Mouse (Mus musculus) stomach, postnatal 0 days (tissue): ENCODE measurements at regions not wholly inside any gene's neighbourhood (a gene's known extent, or its start where the extent isn't known, plus 50 kb on each side); places are given as distances from the start of the nearest gene placed in this dataset.

Source experiments
- ATAC-seq: fragments of 200-750 bp; cut with Nextera tagmentation; 2 replicates; pipeline ENCODE4 v1.8.0; 2017; ENCODE audit not compliant: low FRiP score, low TSS enrichment
- DNase-seq: peaks from one replicate; pipeline ENCODE4 v3.0.0-alpha.2; 2016; ENCODE audit warnings: low spot score
- H3K27ac ChIP-seq: fragments of 300-500 bp; sonication (generic); replicated peaks from 2 replicates; pipeline ENCODE4 v1.5.1; 2014; ENCODE audit warnings: mild to moderate bottlenecking, control low read depth
- H3K27me3 ChIP-seq: fragments of 300-500 bp; sonication (generic); 2 replicates; pipeline ENCODE4 v1.6.1; 2014; ENCODE audit warnings: low read length; ENCODE audit not compliant: control insufficient read depth, insufficient read depth
- H3K36me3 ChIP-seq: fragments of 300-500 bp; sonication (generic); 2 replicates; pipeline ENCODE4 v1.6.1; 2014; ENCODE audit warnings: low read length, mixed read lengths; ENCODE audit not compliant: control insufficient read depth, insufficient read depth
- H3K4me1 ChIP-seq: fragments of 300-500 bp; sonication (generic); replicated peaks from 2 replicates; pipeline ENCODE4 v1.6.1; 2014; ENCODE audit warnings: antibody characterized with exemption; ENCODE audit not compliant: control insufficient read depth, insufficient read depth
- H3K4me2 ChIP-seq: fragments of 300-500 bp; sonication (generic); replicated peaks from 2 replicates; pipeline ENCODE4 v1.6.1; 2014; ENCODE audit warnings: low read depth, mild to moderate bottlenecking, control low read depth, moderate library complexity
- H3K4me3 ChIP-seq: fragments of 300-500 bp; sonication (generic); 2 replicates; pipeline ENCODE4 v1.5.1; 2014; ENCODE audit warnings: low read depth, low read length, control low read depth
- H3K9ac ChIP-seq: fragments of 300-500 bp; sonication (generic); 2 replicates; pipeline ENCODE4 v1.6.1; 2014; ENCODE audit warnings: mild to moderate bottlenecking, low read length, control low read depth, mixed read lengths
- H3K9me3 ChIP-seq: fragments of 300-500 bp; sonication (generic); 2 replicates; pipeline ENCODE4 v1.6.1; 2016; ENCODE audit warnings: low read length; ENCODE audit not compliant: control insufficient read depth
- CTCF ChIP-seq: IDR thresholded peaks from 2 replicates; pipeline ENCODE4 v1.5.1; 2016; ENCODE audit warnings: antibody characterized with exemption, low read depth, mild to moderate bottlenecking, moderate library complexity
- EP300 ChIP-seq: optimal IDR thresholded peaks from 2 replicates; pipeline ENCODE3; 2016; ENCODE audit warnings: antibody characterized with exemption
- WGBS: fragments of 180-500 bp; shearing (Covaris S2); extraction: QIAGEN DNeasy Blood & Tissue Kit; methylation state at CpG from one replicate; pipeline ENCODE4 v1.1.7; 2014; 5-methylcytosine and 5-hydroxymethylcytosine counted together

GRCm38 (mm10) chr8:109105693-109106092, 388.1 kb upstream of the Pmfbp1 start:
- H3K4me2 ChIP-seq: peak overlapping the region; percentile 21; the same call in 1 of the 2 replicates
- TF ChIP-seq CTCF (no peak), EP300 (no peak)
- no peak overlapping the region for H3K27ac ChIP-seq
- H3K27me3 ChIP-seq: no peaks in the 10 kb centered on the region
- H3K36me3 ChIP-seq: no peaks in the 10 kb centered on the region
- no peak overlapping the region for H3K9ac ChIP-seq
- DNase-seq (no peak), ATAC-seq (no peak)
- no peaks in the 10 kb centered on the region for H3K4me1 ChIP-seq
- H3K4me3 ChIP-seq: no peak overlapping the region
- WGBS: 21% methylated on average over 6 of the region's 6 CpGs
- H3K9me3 ChIP-seq: no peaks in the 10 kb centered on the region

GRCm38 (mm10) chr8:109106971-109107370, 386.9 kb upstream of the Pmfbp1 start:
- no peaks in the 10 kb centered on the region for H3K27me3 ChIP-seq
- no peak for DNase-seq
- H3K4me3 ChIP-seq: no peak overlapping the region
- no peaks in the 10 kb centered on the region for H3K4me1 ChIP-seq
- H3K27ac ChIP-seq: no peak overlapping the region
- WGBS: 61% methylated on average over 9 of the region's 9 CpGs
- no peak overlapping the region for H3K9ac ChIP-seq
- no peak overlapping the region for H3K4me2 ChIP-seq
- TF ChIP-seq EP300: no peak
- H3K36me3 ChIP-seq: no peaks in the 10 kb centered on the region
- ATAC-seq: no peak
- H3K9me3 ChIP-seq: no peaks in the 10 kb centered on the region

GRCm38 (mm10) chr8:109107762-109108161, 386.1 kb upstream of the Pmfbp1 start:
- no peak overlapping the region for H3K27ac ChIP-seq
- no peak overlapping the region for H3K4me3 ChIP-seq
- DNase-seq: no peak
- H3K9me3 ChIP-seq: no peaks in the 10 kb centered on the region
- H3K9ac ChIP-seq: no peak overlapping the region
- H3K4me1 ChIP-seq: no peaks in the 10 kb centered on the region
- 67% methylated on average over 12 of the region's 12 CpGs for whole genome bisulfite sequencing
- no peaks in the 10 kb centered on the region for H3K36me3 ChIP-seq
- no peaks in the 10 kb centered on the region for H3K27me3 ChIP-seq
- H3K4me2 ChIP-seq: no peak overlapping the region
- ATAC-seq: no peak
- TF ChIP-seq EP300 (no peak), CTCF (no peak)

- TF ChIP-seq CTCF (no peak), EP300 (no peak)
- Histone ChIP-seq H3K27ac (no peak overlapping the region), H3K27me3 (no peaks in the 10 kb centered on the region), H3K4me3 (no peak overlapping the region), H3K9ac (no peak overlapping the region), H3K4me1 (no peaks in the 10 kb centered on the region), H3K36me3 (no peaks in the 10 kb centered on the region), H3K4me2 (no peak overlapping the region), H3K9me3 (no peaks in the 10 kb centered on the region)
- ATAC-seq (no peak), DNase-seq (no peak)
- 75% methylated on average over 4 of the region's 4 CpGs for WGBS
Observed at GRCm38 (mm10) chr8:109109390-109109789, 384.4 kb upstream of the Pmfbp1 start.

- no peaks in the 10 kb centered on the region for H3K4me1 ChIP-seq
- H3K36me3 ChIP-seq: no peaks in the 10 kb centered on the region
- TF ChIP-seq EP300 (no peak), CTCF (no peak)
- 39% methylated on average over 6 of the region's 6 CpGs for WGBS
- H3K27me3 ChIP-seq: no peaks in the 10 kb centered on the region
- H3K27ac ChIP-seq: no peak overlapping the region
- H3K9ac ChIP-seq: no peak overlapping the region
- H3K9me3 ChIP-seq: no peaks in the 10 kb centered on the region
- no peak for DNase-seq
- H3K4me2 ChIP-seq: no peak overlapping the region
- ATAC-seq: no peak
- no peak overlapping the region for H3K4me3 ChIP-seq
Observed at GRCm38 (mm10) chr8:109121776-109122175, 372.1 kb upstream of the Pmfbp1 start.

- no peaks in the 10 kb centered on the region for H3K36me3 ChIP-seq
- TF ChIP-seq EP300 (no peak), CTCF (no peak)
- ATAC-seq (no peak), DNase-seq (no peak)
- H3K4me2 ChIP-seq: no peak overlapping the region
- no peaks in the 10 kb centered on the region for H3K27me3 ChIP-seq
- H3K27ac ChIP-seq: no peak overlapping the region
- no peak overlapping the region for H3K9ac ChIP-seq
- WGBS: 79% methylated on average over 8 of the region's 8 CpGs
- no peaks in the 10 kb centered on the region for H3K9me3 ChIP-seq
- H3K4me3 ChIP-seq: no peak overlapping the region
- no peaks in the 10 kb centered on the region for H3K4me1 ChIP-seq
Observed at GRCm38 (mm10) chr8:109142495-109143158, 351.2 kb upstream of the Pmfbp1 start.
